8 mouse cellular contexts compared by ENCODE assay signal in genomic region chr2:166153891-166154711, GRCm38 (mm10). TPM values are rescaled to one million over a fixed set of nuclear protein-coding genes. Genes with fewer than 3 reads are reported as not detected.
DNase-seq lines count a peak whose midpoint lies in the region; ATAC-seq and TF ChIP-seq lines count a peak whose summit lies in the region.

No protein-coding gene starts in this region.

- peak overlapping the region; percentile 96 for H3K9ac ChIP-seq in heart, embryonic 14.5 days (ENCODE audit: low read length)
- H3K9ac ChIP-seq in limb, embryonic 14.5 days (ENCODE audit: low read depth, low read length, severe bottlenecking), result peak overlapping the region; percentile 95

- under 1% methylated on average over 51 of the region's 51 CpGs for WGBS in heart, embryonic 14.5 days
- under 1% methylated on average over 39 of the region's 51 CpGs for WGBS in limb, embryonic 14.5 days
- under 1% methylated on average over 51 of the region's 51 CpGs for WGBS in olfactory bulb, adult 2 months

- H3K36me3 ChIP-seq in heart, embryonic 14.5 days (ENCODE audit: control insufficient read depth, insufficient read depth, low read length), result peaks cover 6% of the 10 kb centered on the region; the same call in 1 of the 2 replicates
- no peaks in the 10 kb centered on the region for H3K36me3 ChIP-seq in limb, embryonic 14.5 days (ENCODE audit: control insufficient read depth, insufficient read depth, low read length)

- H3K4me1 ChIP-seq in bone marrow macrophage, adult 2 months (ENCODE audit: control insufficient read depth, insufficient read depth, low read length), result peaks cover 29% of the 10 kb centered on the region
- H3K4me1 ChIP-seq in heart, embryonic 14.5 days (ENCODE audit: control insufficient read depth in 2 of 2, insufficient read depth in 2 of 2, low read length in 2 of 2), result peaks cover 45 to 54% of the 10 kb centered on the region in 2 experiments
- H3K4me1 ChIP-seq in limb, embryonic 14.5 days (ENCODE audit: control insufficient read depth, insufficient read depth, low read length), result peaks cover 77% of the 10 kb centered on the region
- H3K4me1 ChIP-seq in olfactory bulb, adult 2 months (ENCODE audit: control insufficient read depth, insufficient read depth, low read length), result peaks cover 40% of the 10 kb centered on the region

- no peak for DNase-seq in left cerebral cortex, adult 2 months (ENCODE audit: extremely low spot score in 1 of 2, low spot score in 2 of 2)
- no peak for DNase-seq in left cerebral cortex, postnatal 10 days (ENCODE audit: extremely low spot score in 1 of 2, low spot score in 2 of 2)
- DNase-seq in limb, embryonic 14.5 days (ENCODE audit: low spot score), result no peak
- DNase-seq in testis, postnatal 14 days (ENCODE audit: low spot score), result no peak
- no peak for DNase-seq in thymus, postnatal 0 days (ENCODE audit: low spot score)

- no peak for TF ChIP-seq POLR2A in bone marrow macrophage, adult 2 months (IDR thresholded peaks at IDR 0.05; ENCODE audit: borderline replicate concordance, low read depth, low read length)
- TF ChIP-seq POLR2A in limb, embryonic 14.5 days (IDR thresholded peaks at IDR 0.05; ENCODE audit: borderline replicate concordance, extremely low read depth, insufficient read depth, insufficient read length), result no peak
- no peak for TF ChIP-seq POLR2A in olfactory bulb, adult 2 months (IDR thresholded peaks at IDR 0.05; ENCODE audit: insufficient read depth, low read depth, low read length)

- no peaks in the 10 kb centered on the region for H3K27me3 ChIP-seq in heart, embryonic 14.5 days (ENCODE audit: control insufficient read depth, insufficient read depth, low read length)
- no peaks in the 10 kb centered on the region for H3K27me3 ChIP-seq in limb, embryonic 14.5 days (ENCODE audit: control insufficient read depth, insufficient read depth, low read length)

- peak overlapping the region; percentile 85 for H3K27ac ChIP-seq in left cerebral cortex, adult 2 months
- peak overlapping the region; percentile 33 for H3K27ac ChIP-seq in bone marrow macrophage, adult 2 months (ENCODE audit: insufficient read depth, low read depth, low read length)
- H3K27ac ChIP-seq in heart, embryonic 14.5 days (replicated peaks in 1 of 2; ENCODE audit: control insufficient read depth in 1 of 2, insufficient read depth in 1 of 2, low read depth in 2 of 2, low read length in 2 of 2), result peak overlapping the region; percentile 77 to 94
- peak overlapping the region; percentile 98 for H3K27ac ChIP-seq in limb, embryonic 14.5 days (replicated peaks; ENCODE audit: low read depth, low read length)
- H3K27ac ChIP-seq in olfactory bulb, adult 2 months (ENCODE audit: insufficient read depth, low read depth, low read length), result peak overlapping the region; percentile 53; the same call in 1 of the 2 replicates

- TF ChIP-seq CTCF in left cerebral cortex, adult 2 months (IDR thresholded peaks at IDR 0.05), result no peak
- TF ChIP-seq CTCF in bone marrow macrophage, adult 2 months (IDR thresholded peaks at IDR 0.05; ENCODE audit: low read depth, low read length), result no peak
- TF ChIP-seq CTCF in olfactory bulb, adult 2 months (IDR thresholded peaks at IDR 0.05; ENCODE audit: insufficient read depth, low read depth, low read length), result no peak

- ATAC-seq in heart, embryonic 14.5 days (ENCODE audit: insufficient number of reproducible peaks, insufficient read depth, low FRiP score, low read depth), result 0 out of 2 replicates have a peak, but pooled peaks have one; percentile 6
- no peak for ATAC-seq in limb, embryonic 14.5 days (ENCODE audit: low FRiP score, low read depth)

- peak overlapping the region; percentile 81 for H3K4me2 ChIP-seq in heart, embryonic 14.5 days (ENCODE audit: low read length)
- H3K4me2 ChIP-seq in limb, embryonic 14.5 days (replicated peaks; ENCODE audit: low read depth, low read length, severe bottlenecking), result peak overlapping the region; percentile 87

- intact Hi-C loops in left cerebral cortex, adult 2 months (cut with DNase I), result loop anchor here (2.0 kb wide), 2 partner anchors 45 to 287 kb away; no protein-coding TSS in a partner anchor
- intact Hi-C loops in left cerebral cortex, postnatal 10 days (cut with DNase I), result loop anchor here (2.0 to 5.0 kb wide), 3 partner anchors 47 to 409 kb away; no protein-coding TSS in a partner anchor

- no peaks in the 10 kb centered on the region for H3K9me3 ChIP-seq in heart, embryonic 14.5 days (ENCODE audit: control insufficient read depth, low read length)
- no peaks in the 10 kb centered on the region for H3K9me3 ChIP-seq in limb, embryonic 14.5 days (ENCODE audit: control insufficient read depth, low read length)

- H3K4me3 ChIP-seq in left cerebral cortex, adult 2 months, result peak overlapping the region; percentile 71
- peak overlapping the region; percentile 80 for H3K4me3 ChIP-seq in bone marrow macrophage, adult 2 months (ENCODE audit: insufficient read depth, low read length)
- H3K4me3 ChIP-seq in heart, embryonic 14.5 days (ENCODE audit: control insufficient read depth in 1 of 2, insufficient read depth in 1 of 2, low read depth in 1 of 2, low read length in 2 of 2), result peak overlapping the region; percentile 82 to 83
- peak overlapping the region; percentile 84 for H3K4me3 ChIP-seq in limb, embryonic 14.5 days (replicated peaks; ENCODE audit: low read length)
- H3K4me3 ChIP-seq in olfactory bulb, adult 2 months (ENCODE audit: insufficient read depth, low read depth, low read length), result peak overlapping the region; percentile 42

RNA-seq across cellular contexts. Expression of gene Sulf2, which starts 1.4 kb away (rescaled TPM):
- total RNA-seq in left cerebral cortex, adult 2 months (2021), result 100 to 1,000 TPM; 100 to 102 TPM
- 100 to 1,000 TPM; 148 to 169 TPM for total RNA-seq in left cerebral cortex, postnatal 10 days (2021)
- polyA plus RNA-seq in bone marrow macrophage, adult 2 months (2012; ENCODE audit: insufficient read depth, insufficient read length, missing spikeins), result 74.9 and 77.0 TPM in 2 replicates
- polyA plus RNA-seq in heart, embryonic 14.5 days (2014; fragmentation: Nextera tagmentation; extraction: Ambion mirVana), result 106 and 115 TPM in 2 replicates
- polyA plus RNA-seq in limb, embryonic 14.5 days (2012; rRNA removed), result 294 and 361 TPM in 2 replicates
- polyA plus RNA-seq in limb, embryonic 14.5 days (2014; fragmentation: Nextera tagmentation; extraction: Ambion mirVana), result 200 and 235 TPM in 2 replicates
- polyA plus RNA-seq in olfactory bulb, adult 2 months (2012; ENCODE audit: insufficient read depth, insufficient read length, low replicate concordance, missing spikeins), result not detected in 2 replicates
- polyA plus RNA-seq in thymus, postnatal 0 days (2015; fragmentation: Nextera tagmentation; extraction: Ambion mirVana), result 9.4 and 12.6 TPM in 2 replicates

Comparison
In these comparisons a context has a peak if more than half of its experiments do, and no peak if none do; other contexts are left out.
1. H3K27ac ChIP-seq: peak in every context shown above with its lines; median percentile 98 in limb, embryonic 14.5 days; 86 in heart, embryonic 14.5 days; 85 in left cerebral cortex, adult 2 months; 53 in olfactory bulb, adult 2 months; 33 in bone marrow macrophage, adult 2 months.